Mouse (Mus musculus) intestine, embryonic 15.5 days (tissue): ENCODE results near the gene Nxph4. TPM values are rescaled to one million over a fixed set of nuclear protein-coding genes. Genes with fewer than 3 reads are reported as not detected.

Experiments used
- ATAC-seq: fragments of 200-750 bp; cut with Nextera tagmentation; 2 replicates; pipeline ENCODE4 v1.8.0; 2017; ENCODE audit warnings: moderate TSS enrichment, moderate library complexity
- H3K27ac ChIP-seq: fragments of 300-500 bp; sonication (generic); 2 replicates; pipeline ENCODE4 v1.5.1; 2015; ENCODE audit warnings: mild to moderate bottlenecking, inconsistent platforms
- H3K27me3 ChIP-seq: fragments of 300-500 bp; sonication (generic); replicated peaks from 2 replicates; pipeline ENCODE4 v1.6.1; 2015; ENCODE audit warnings: inconsistent platforms
- H3K36me3 ChIP-seq: fragments of 300-500 bp; sonication (generic); 2 replicates; pipeline ENCODE4 v1.6.1; 2015; ENCODE audit warnings: inconsistent platforms
- H3K4me1 ChIP-seq: fragments of 300-500 bp; sonication (generic); replicated peaks from 2 replicates; pipeline ENCODE4 v1.6.1; 2015; ENCODE audit warnings: inconsistent platforms
- H3K4me2 ChIP-seq: fragments of 300-500 bp; sonication (generic); replicated peaks from 2 replicates; pipeline ENCODE4 v1.6.1; 2015; ENCODE audit warnings: mild to moderate bottlenecking, inconsistent platforms
- H3K4me3 ChIP-seq: fragments of 300-500 bp; sonication (generic); replicated peaks from 2 replicates; pipeline ENCODE4 v1.5.1; 2015; ENCODE audit warnings: inconsistent platforms
- H3K9ac ChIP-seq: fragments of 300-500 bp; sonication (generic); 2 replicates; pipeline ENCODE4 v1.6.1; 2015; ENCODE audit warnings: inconsistent platforms
- H3K9me3 ChIP-seq: fragments of 300-500 bp; sonication (generic); 2 replicates; pipeline ENCODE4 v1.6.1; 2016; ENCODE audit warnings: inconsistent platforms
- WGBS: fragments of 180-500 bp; shearing (Covaris S2); methylation state at CpG from one replicate; pipeline ENCODE4 v1.1.7; 2015; 5-methylcytosine and 5-hydroxymethylcytosine counted together
- polyA plus RNA-seq: library from polyadenylated mRNA; unstranded; fragments of >200 nt; fragmentation: Nextera tagmentation; extraction: Ambion mirVana; gene quantifications from 2 replicates; pipeline ENCODE4 v1.2.1, GENCODE M21; 2015

Gene Nxph4
- polyA plus RNA-seq, 1 experiment from 2014 or later = 5.7 TPM

DNA sequence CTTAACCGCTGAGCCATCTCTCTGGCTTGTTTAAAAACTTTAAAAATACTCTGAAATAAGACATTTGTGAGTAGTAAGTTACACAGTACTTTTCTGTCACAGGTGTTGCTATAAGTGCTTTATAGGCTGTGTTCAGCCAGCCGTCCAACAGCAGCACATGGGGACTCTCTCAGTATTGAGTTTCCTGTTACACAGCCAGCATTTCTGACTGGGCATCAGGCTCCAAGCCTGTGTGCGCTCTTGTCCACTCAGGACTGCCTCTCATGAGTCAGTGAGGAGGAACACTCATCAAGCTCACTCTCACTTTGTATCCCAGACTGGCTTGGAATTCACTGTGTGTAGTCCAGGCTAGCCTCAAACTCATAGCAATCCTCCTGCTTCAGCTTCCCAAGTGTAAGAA is 38.2 kb downstream of the Nxph4 start:
- Histone ChIP-seq H3K36me3 (peaks cover 43% of the 10 kb centered on the region), H3K4me3 (no peak overlapping the region), H3K4me2 (no peak overlapping the region), H3K27me3 (no peaks in the 10 kb centered on the region), H3K9ac (no peak overlapping the region), H3K9me3 (no peaks in the 10 kb centered on the region), H3K27ac (no peak overlapping the region), H3K4me1 (no peaks in the 10 kb centered on the region)
- WGBS = 93% methylated on average over 3 of the region's 3 CpGs
- ATAC-seq = no peak

DNA sequence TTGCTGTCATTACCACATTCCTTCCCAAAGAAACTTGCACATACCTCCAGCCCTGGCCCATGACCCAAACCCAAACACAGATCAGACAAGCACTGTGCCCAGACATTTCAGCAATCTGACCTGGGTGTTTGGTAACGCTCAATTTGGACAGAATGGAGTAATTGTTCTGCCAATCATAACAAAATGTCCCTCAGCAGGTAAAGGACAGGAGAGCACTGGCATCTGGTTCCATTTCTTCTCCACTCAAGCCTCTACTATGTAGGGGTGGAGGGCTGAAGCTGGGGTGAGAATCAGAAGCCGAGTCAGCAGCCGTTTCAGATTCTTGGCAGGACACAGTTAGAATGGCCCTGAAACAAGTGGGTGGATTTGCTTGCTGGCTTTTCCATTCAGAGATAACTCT is 42.2 kb downstream of the Nxph4 start:
- H3K4me2 ChIP-seq = no peak overlapping the region
- no peaks in the 10 kb centered on the region for H3K9me3 ChIP-seq
- H3K27me3 ChIP-seq = no peaks in the 10 kb centered on the region
- no peak for ATAC-seq
- H3K4me1 ChIP-seq = no peaks in the 10 kb centered on the region
- H3K36me3 ChIP-seq = peaks cover 28% of the 10 kb centered on the region
- no peak overlapping the region for H3K27ac ChIP-seq
- H3K9ac ChIP-seq = no peak overlapping the region
- WGBS = 88% methylated on average over 3 of the region's 3 CpGs
- H3K4me3 ChIP-seq = no peak overlapping the region

- 85% methylated on average over 8 of the region's 8 CpGs for WGBS
- Histone ChIP-seq H3K4me3 (no peak overlapping the region), H3K4me1 (no peaks in the 10 kb centered on the region), H3K27me3 (no peaks in the 10 kb centered on the region), H3K9me3 (no peaks in the 10 kb centered on the region), H3K27ac (no peak overlapping the region), H3K36me3 (peaks cover 24% of the 10 kb centered on the region), H3K9ac (no peak overlapping the region), H3K4me2 (no peak overlapping the region)
- no peak for ATAC-seq
Measured at GRCm38 (mm10) chr10:127491128-127491512, 43.2 kb downstream of the Nxph4 start.

- no peaks in the 10 kb centered on the region for H3K9me3 ChIP-seq
- no peak for ATAC-seq
- no peaks in the 10 kb centered on the region for H3K4me1 ChIP-seq
- no peak overlapping the region for H3K4me3 ChIP-seq
- WGBS = 82% methylated on average over 18 of the region's 18 CpGs
- H3K4me2 ChIP-seq = no peak overlapping the region
- H3K9ac ChIP-seq = no peak overlapping the region
- H3K36me3 ChIP-seq = peaks cover 25% of the 10 kb centered on the region
- no peak overlapping the region for H3K27ac ChIP-seq
- no peaks in the 10 kb centered on the region for H3K27me3 ChIP-seq
Measured at GRCm38 (mm10) chr10:127490160-127491127, 43.9 kb downstream of the Nxph4 start.

GRCm38 (mm10) chr10:127488856-127489255 is 45.5 kb downstream of the Nxph4 start:
- Histone ChIP-seq H3K9ac (no peak overlapping the region), H3K4me1 (no peaks in the 10 kb centered on the region), H3K4me2 (no peak overlapping the region), H3K9me3 (no peaks in the 10 kb centered on the region), H3K4me3 (no peak overlapping the region), H3K36me3 (peaks cover 23% of the 10 kb centered on the region), H3K27me3 (no peaks in the 10 kb centered on the region), H3K27ac (no peak overlapping the region)
- WGBS = 93% methylated on average over 7 of the region's 7 CpGs
- ATAC-seq = no peak

DNA sequence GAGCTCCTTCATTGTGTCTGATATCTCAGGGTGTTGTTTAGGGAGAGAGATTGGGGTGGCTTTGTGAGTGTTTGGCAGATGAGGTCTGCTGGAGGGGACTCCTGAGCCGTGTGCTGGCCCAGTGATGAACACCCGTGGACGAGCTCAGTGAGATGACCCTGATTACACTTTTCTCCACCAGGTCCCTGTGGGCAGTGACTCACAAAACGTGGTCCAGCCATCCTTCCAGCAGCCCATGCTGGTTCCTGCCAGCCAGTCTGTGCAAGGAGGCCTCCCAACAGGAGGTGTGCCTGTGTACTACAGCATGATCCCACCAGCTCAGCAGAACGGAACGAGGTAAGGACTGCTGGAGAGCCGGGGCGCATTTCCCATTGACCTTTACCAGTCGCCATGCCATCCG is 49.1 kb downstream of the Nxph4 start:
- H3K4me2 ChIP-seq = no peak overlapping the region
- no peaks in the 10 kb centered on the region for H3K9me3 ChIP-seq
- no peaks in the 10 kb centered on the region for H3K27me3 ChIP-seq
- WGBS = 89% methylated on average over 10 of the region's 10 CpGs
- H3K27ac ChIP-seq = no peak overlapping the region
- no peak overlapping the region for H3K4me3 ChIP-seq
- no peak for ATAC-seq
- H3K9ac ChIP-seq = no peak overlapping the region
- peaks cover 13% of the 10 kb centered on the region for H3K36me3 ChIP-seq
- H3K4me1 ChIP-seq = no peaks in the 10 kb centered on the region

- peak; percentile 55; the same call in 1 of the 2 replicates for ATAC-seq
- H3K36me3 ChIP-seq = peaks cover 13% of the 10 kb centered on the region
- no peaks in the 10 kb centered on the region for H3K27me3 ChIP-seq
- H3K4me3 ChIP-seq = no peak overlapping the region
- H3K27ac ChIP-seq = no peak overlapping the region
- H3K4me2 ChIP-seq = no peak overlapping the region
- no peaks in the 10 kb centered on the region for H3K9me3 ChIP-seq
- no peaks in the 10 kb centered on the region for H3K4me1 ChIP-seq
- 72% methylated on average over 19 of the region's 19 CpGs for WGBS
- H3K9ac ChIP-seq = no peak overlapping the region
Measured at GRCm38 (mm10) chr10:127480833-127481813, 53.2 kb downstream of the Nxph4 start.

DNA sequence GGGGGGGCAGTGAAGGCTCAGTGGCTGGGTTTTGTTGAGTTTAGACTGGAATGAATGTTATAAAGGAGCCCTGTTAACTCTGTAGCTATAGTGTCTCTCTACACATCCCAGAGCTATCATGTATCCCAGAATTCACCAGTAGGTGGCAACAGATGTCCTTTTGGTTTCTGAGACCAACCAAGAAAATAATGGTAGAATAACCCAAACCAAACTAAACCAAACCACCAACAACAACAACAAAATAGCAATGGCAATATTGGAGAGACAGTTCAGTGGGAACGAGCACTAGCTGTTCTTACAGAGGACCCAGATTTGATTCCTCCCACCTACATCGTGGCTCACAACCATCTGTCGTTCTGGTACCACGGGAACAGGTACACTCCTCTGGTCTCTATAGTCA is 55.2 kb downstream of the Nxph4 start:
- no peak overlapping the region for H3K9ac ChIP-seq
- no peak for ATAC-seq
- WGBS = 97% methylated on average over 4 of the region's 4 CpGs
- peaks cover 2% of the 10 kb centered on the region; the same call in 1 of the 2 replicates for H3K36me3 ChIP-seq
- no peaks in the 10 kb centered on the region for H3K9me3 ChIP-seq
- no peak overlapping the region for H3K4me3 ChIP-seq
- no peak overlapping the region for H3K27ac ChIP-seq
- no peaks in the 10 kb centered on the region for H3K27me3 ChIP-seq
- H3K4me2 ChIP-seq = no peak overlapping the region
- H3K4me1 ChIP-seq = no peaks in the 10 kb centered on the region

- Histone ChIP-seq H3K36me3 (peaks cover 4% of the 10 kb centered on the region), H3K4me1 (no peaks in the 10 kb centered on the region), H3K27me3 (no peaks in the 10 kb centered on the region), H3K9me3 (no peaks in the 10 kb centered on the region), H3K27ac (no peak overlapping the region), H3K4me2 (no peak overlapping the region), H3K9ac (no peak overlapping the region), H3K4me3 (no peak overlapping the region)
- WGBS = 91% methylated on average over 7 of the region's 7 CpGs
- ATAC-seq = no peak
Measured at GRCm38 (mm10) chr10:127477301-127477700, 57.1 kb downstream of the Nxph4 start.

DNA sequence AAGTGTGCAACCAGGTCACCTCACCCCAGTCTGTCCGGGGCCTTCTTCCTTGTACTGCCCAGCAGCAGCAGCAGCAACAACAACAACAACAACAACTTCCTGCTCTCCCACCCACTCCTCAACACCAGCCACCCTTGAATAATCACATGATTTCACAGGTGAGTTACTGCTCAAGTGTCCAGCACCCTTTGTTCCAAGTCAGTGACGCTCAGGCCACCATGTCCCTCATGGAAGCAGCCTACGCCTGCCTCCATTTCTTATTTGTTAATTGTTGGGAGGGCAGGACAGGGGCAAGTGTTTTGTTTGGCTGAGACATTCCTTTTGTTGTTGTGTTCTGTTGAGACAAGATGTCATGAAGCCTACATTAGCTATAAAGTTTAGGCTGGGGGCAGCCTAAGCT is 57.8 kb downstream of the Nxph4 start:
- 86% methylated on average over 3 of the region's 3 CpGs for WGBS
- H3K4me1 ChIP-seq = 0 out of 2 replicates have a peak, but pooled peaks cover 3% of the 10 kb centered on the region
- no peak overlapping the region for H3K4me2 ChIP-seq
- H3K36me3 ChIP-seq = peaks cover 8% of the 10 kb centered on the region
- no peak overlapping the region for H3K27ac ChIP-seq
- no peaks in the 10 kb centered on the region for H3K9me3 ChIP-seq
- H3K9ac ChIP-seq = no peak overlapping the region
- H3K27me3 ChIP-seq = no peaks in the 10 kb centered on the region
- ATAC-seq = no peak
- H3K4me3 ChIP-seq = no peak overlapping the region
